Mouse (Mus musculus) lung, postnatal 0 days (tissue): ENCODE measurements around the gene Fcnb. TPM values are rescaled to one million over a fixed set of nuclear protein-coding genes. Genes with fewer than 3 reads are reported as not detected.

Experiments
- ATAC-seq: fragments of 200-750 bp; cut with Nextera tagmentation; 2 replicates; pipeline ENCODE4 v1.8.0; 2017; ENCODE audit warnings: moderate library complexity
- DNase-seq: peaks from one replicate; pipeline ENCODE4 v3.0.0-alpha.2; 2016; ENCODE audit warnings: low spot score
- H3K27ac ChIP-seq: fragments of 300-500 bp; sonication (generic); 2 replicates; pipeline ENCODE4 v1.5.1; 2014; ENCODE audit warnings: antibody characterized with exemption, mild to moderate bottlenecking, low read length, mixed read lengths
- H3K27me3 ChIP-seq: fragments of 300-500 bp; sonication (generic); replicated peaks from 2 replicates; pipeline ENCODE4 v1.6.1; 2014; ENCODE audit warnings: low read length, mixed read lengths; ENCODE audit not compliant: insufficient read depth
- H3K36me3 ChIP-seq: fragments of 300-500 bp; sonication (generic); 2 replicates; pipeline ENCODE4 v1.6.1; 2014; ENCODE audit warnings: low read length, mixed read lengths; ENCODE audit not compliant: insufficient read depth
- H3K4me1 ChIP-seq: fragments of 300-500 bp; sonication (generic); 2 replicates; pipeline ENCODE4 v1.6.1; 2014; ENCODE audit warnings: antibody characterized with exemption, low read depth, low read length, mixed read lengths; ENCODE audit not compliant: insufficient read depth
- H3K4me2 ChIP-seq: fragments of 300-500 bp; sonication (generic); replicated peaks from 2 replicates; pipeline ENCODE4 v1.6.1; 2014; ENCODE audit warnings: low read depth, mild to moderate bottlenecking, low read length, moderate library complexity, mixed read lengths
- H3K4me3 ChIP-seq: fragments of 300-500 bp; sonication (generic); 2 replicates; pipeline ENCODE4 v1.5.1; 2014; ENCODE audit warnings: low read depth, low read length
- H3K9ac ChIP-seq: fragments of 300-500 bp; sonication (generic); replicated peaks from 2 replicates; pipeline ENCODE4 v1.6.1; 2014; ENCODE audit warnings: low read depth, mild to moderate bottlenecking
- H3K9me3 ChIP-seq: fragments of 300-500 bp; sonication (generic); 2 replicates; pipeline ENCODE4 v1.6.1; 2016; ENCODE audit warnings: low read length, mixed read lengths
- CTCF ChIP-seq: IDR thresholded peaks from 2 replicates; pipeline ENCODE4 v1.5.1; 2016; ENCODE audit warnings: antibody characterized with exemption, mild to moderate bottlenecking
- EP300 ChIP-seq: IDR thresholded peaks from 2 replicates; pipeline ENCODE4 v1.6.1; 2016; ENCODE audit warnings: antibody characterized with exemption, mild to moderate bottlenecking, control low read depth
- WGBS: fragments of 180-500 bp; shearing (Covaris S2); extraction: QIAGEN DNeasy Blood & Tissue Kit; methylation state at CpG from one replicate; pipeline ENCODE4 v1.1.7; 2014; 5-methylcytosine and 5-hydroxymethylcytosine counted together
- polyA plus RNA-seq: library from polyadenylated mRNA; unstranded; fragments of >200 nt; fragmentation: Nextera tagmentation; extraction: Ambion mirVana; gene quantifications from 2 replicates; pipeline ENCODE4 v1.2.1, GENCODE M21; 2015

Gene Fcnb
- polyA plus RNA-seq: 0.50 and 1.1 TPM in 2 replicates

DNA sequence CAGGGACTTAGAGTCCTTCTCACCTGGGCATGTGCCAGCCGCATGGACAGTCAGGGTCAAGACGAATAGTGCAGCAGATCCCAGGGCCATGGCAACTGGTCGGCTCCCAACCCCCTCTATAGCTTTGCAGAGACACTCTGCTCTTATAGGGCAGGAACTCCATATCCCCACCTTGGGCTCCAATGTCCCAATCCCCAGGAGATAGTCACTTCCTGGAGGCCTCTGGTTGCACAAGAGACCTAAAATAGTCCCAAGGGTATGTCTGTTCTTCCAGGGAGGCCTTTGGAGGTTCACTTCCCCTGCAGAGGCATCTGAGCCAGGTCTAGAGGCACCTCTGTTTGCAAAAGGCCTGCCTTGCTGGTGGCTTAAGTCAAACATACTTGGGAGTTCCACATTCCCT, at the start of gene Fcnb:
Fcnb (minus strand) TSS at position 118 of the 400 bp plus-strand sequence.
- ATAC-seq: no peak
- Histone ChIP-seq H3K4me1 (no peaks in the 10 kb centered on the region), H3K4me2 (no peak within 1 kb of the TSS), H3K4me3 (no peak within 1 kb of the TSS), H3K27ac (no peak within 1 kb of the TSS), H3K27me3 (no peaks in the 10 kb centered on the region), H3K36me3 (no peaks in the 10 kb centered on the region), H3K9me3 (no peaks in the 10 kb centered on the region), H3K9ac (no peak within 1 kb of the TSS)
- TF ChIP-seq EP300 (no peak), CTCF (no peak)
- no peak for DNase-seq
- 79% methylated on average over 3 of the region's 3 CpGs for WGBS

DNA sequence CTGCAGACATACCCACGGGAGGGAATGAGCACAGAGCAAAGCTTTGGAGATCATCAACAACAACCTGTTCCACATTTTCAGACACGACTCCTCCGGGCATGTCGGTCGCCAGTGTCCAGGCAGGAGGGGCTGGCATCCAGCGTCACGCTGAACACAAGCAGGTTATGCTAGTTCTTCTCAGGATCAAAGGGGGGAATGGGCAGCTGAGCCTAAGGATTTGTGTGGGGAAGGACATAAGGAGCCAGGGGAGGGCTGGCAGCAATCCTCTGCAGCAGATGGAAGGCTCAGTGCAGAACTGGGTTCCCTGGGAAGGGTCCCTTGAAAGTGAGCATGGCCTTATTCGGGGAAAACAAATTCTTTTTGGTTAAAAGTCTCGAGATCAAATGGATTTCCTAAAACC, 49.1 kb upstream of the Fcnb start:
- H3K4me1 ChIP-seq: peaks cover 5% of the 10 kb centered on the region
- H3K36me3 ChIP-seq: no peaks in the 10 kb centered on the region
- 79% methylated on average over 9 of the region's 9 CpGs for WGBS
- H3K9me3 ChIP-seq: no peaks in the 10 kb centered on the region
- no peak overlapping the region for H3K4me3 ChIP-seq
- no peak overlapping the region for H3K9ac ChIP-seq
- no peak overlapping the region for H3K27ac ChIP-seq
- ATAC-seq (no peak), DNase-seq (no peak)
- no peak overlapping the region for H3K4me2 ChIP-seq
- TF ChIP-seq CTCF: no peak
- TF ChIP-seq EP300: no peak
- no peaks in the 10 kb centered on the region for H3K27me3 ChIP-seq

DNA sequence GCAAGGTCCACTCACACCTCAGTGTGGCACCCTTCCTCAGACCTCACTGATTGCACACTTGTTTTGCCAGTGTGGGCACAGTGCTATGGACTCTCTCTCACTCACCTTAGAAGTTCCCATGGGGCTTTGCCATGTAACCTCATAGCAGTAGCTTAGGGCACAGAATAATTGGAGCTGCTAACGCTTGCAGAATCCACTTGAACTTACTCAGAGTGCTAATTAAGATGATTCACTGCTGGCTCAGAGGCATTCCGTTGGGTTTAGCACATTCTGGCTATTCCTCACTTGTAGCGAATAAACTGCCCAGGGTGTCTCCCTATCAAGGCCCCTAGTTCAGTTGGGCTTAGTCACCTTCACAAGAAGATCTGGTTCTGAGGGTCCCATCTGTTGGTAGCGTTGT, 47.4 kb upstream of the Fcnb start:
- Histone ChIP-seq H3K4me1 (no peaks in the 10 kb centered on the region), H3K4me2 (no peak overlapping the region), H3K27ac (no peak overlapping the region), H3K9me3 (no peaks in the 10 kb centered on the region), H3K9ac (no peak overlapping the region), H3K36me3 (no peaks in the 10 kb centered on the region), H3K27me3 (no peaks in the 10 kb centered on the region), H3K4me3 (no peak overlapping the region)
- WGBS: 71% methylated on average over 4 of the region's 4 CpGs
- ATAC-seq (no peak), DNase-seq (no peak)
- TF ChIP-seq CTCF (no peak), EP300 (no peak)

DNA sequence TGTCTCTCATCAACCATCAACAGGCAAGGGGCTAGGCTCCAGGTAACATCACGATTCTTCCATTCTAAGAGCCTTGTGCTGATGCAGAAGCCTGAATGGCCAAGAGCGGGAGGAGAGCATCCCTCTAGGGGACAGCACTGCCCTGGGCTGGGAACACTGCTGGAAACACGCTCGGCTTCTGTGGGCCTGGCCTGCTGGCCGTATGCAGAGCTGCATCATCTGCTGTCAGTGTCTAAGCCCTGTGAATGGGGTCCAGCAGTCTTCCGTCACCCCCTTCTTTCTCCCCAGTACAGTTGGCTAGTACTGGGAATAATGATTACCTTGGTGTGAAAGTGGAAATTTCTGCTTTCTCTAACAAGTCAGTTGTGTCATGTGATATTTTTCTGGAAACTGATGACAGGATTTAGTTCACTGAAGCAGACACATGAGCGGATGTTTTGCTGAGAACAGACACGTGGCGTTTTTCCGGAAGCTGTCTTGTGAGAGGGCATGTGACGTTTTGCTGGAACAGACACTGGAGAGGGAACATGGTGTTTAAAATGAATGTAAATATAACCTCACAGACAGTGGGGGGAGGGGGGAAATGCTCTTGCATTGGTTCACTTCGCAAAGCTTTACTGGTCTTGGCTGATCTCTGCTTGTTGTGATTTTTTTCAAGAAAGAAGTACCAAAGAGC, 42.2 kb upstream of the Fcnb start:
- WGBS: 45% methylated on average over 12 of the region's 12 CpGs
- peak; percentile 91 for ATAC-seq
- no peaks in the 10 kb centered on the region for H3K36me3 ChIP-seq
- H3K4me3 ChIP-seq: no peak overlapping the region
- H3K27me3 ChIP-seq: no peaks in the 10 kb centered on the region
- H3K9me3 ChIP-seq: no peaks in the 10 kb centered on the region
- no peak overlapping the region for H3K4me2 ChIP-seq
- H3K9ac ChIP-seq: no peak overlapping the region
- H3K27ac ChIP-seq: no peak overlapping the region
- no peaks in the 10 kb centered on the region for H3K4me1 ChIP-seq
- DNase-seq: peak; percentile 84
- TF ChIP-seq CTCF (peak; percentile 42), EP300 (peak; percentile 77)

DNA sequence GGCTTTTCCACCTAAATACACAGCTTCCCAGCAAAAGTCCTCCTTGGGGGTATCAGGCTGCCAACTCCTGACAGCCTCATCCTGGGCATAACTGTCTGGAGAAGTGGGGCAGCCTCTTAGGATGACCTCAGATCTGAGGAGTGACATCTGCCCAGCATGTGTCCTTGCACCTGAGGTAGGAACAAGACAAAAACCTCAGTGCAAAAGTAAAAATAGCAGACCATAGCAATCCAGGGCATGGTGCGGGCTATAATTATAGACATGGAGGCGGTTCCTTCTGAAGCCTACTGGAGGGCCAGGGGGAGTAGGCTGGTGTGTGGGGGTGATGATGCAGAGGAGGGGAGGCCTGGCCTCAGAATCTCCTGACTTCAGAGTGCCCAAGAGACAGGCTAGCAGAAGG, 39.2 kb upstream of the Fcnb start:
- H3K4me2 ChIP-seq: no peak overlapping the region
- H3K4me3 ChIP-seq: no peak overlapping the region
- ATAC-seq (no peak), DNase-seq (no peak)
- no peak overlapping the region for H3K9ac ChIP-seq
- no peaks in the 10 kb centered on the region for H3K4me1 ChIP-seq
- no peaks in the 10 kb centered on the region for H3K36me3 ChIP-seq
- H3K27me3 ChIP-seq: no peaks in the 10 kb centered on the region
- 92% methylated on average over 2 of the region's 2 CpGs for WGBS
- H3K9me3 ChIP-seq: no peaks in the 10 kb centered on the region
- TF ChIP-seq EP300 (no peak), CTCF (no peak)
- H3K27ac ChIP-seq: no peak overlapping the region

DNA sequence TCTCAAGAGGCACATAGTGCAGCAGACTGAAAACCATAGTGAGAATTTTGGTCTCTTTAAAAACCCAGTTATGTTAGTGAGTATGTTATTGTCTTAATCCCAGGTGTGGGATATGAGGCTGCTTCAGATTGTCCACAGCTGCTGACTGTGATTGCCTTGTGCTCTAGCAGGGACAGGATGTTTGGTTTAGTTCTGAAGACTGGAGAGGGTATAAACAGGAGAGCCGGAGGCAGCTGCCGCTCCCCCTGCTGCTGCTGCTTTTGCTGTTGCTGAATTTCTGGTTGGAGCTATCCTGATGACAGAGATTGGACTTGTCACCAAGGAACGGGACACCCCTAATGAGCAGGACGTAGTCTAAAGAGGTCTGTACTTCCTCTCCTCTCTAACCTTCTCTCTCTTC, 36.6 kb upstream of the Fcnb start:
- DNase-seq (no peak), ATAC-seq (peak; percentile 62)
- Histone ChIP-seq H3K4me2 (no peak overlapping the region), H3K27ac (no peak overlapping the region), H3K4me1 (no peaks in the 10 kb centered on the region), H3K36me3 (no peaks in the 10 kb centered on the region), H3K9ac (no peak overlapping the region), H3K27me3 (no peaks in the 10 kb centered on the region), H3K9me3 (no peaks in the 10 kb centered on the region), H3K4me3 (no peak overlapping the region)
- WGBS: 43% methylated on average over 4 of the region's 4 CpGs
- TF ChIP-seq CTCF: no peak
- TF ChIP-seq EP300: 0 out of 2 replicates have a peak, but pooled peaks have one; percentile 16

DNA sequence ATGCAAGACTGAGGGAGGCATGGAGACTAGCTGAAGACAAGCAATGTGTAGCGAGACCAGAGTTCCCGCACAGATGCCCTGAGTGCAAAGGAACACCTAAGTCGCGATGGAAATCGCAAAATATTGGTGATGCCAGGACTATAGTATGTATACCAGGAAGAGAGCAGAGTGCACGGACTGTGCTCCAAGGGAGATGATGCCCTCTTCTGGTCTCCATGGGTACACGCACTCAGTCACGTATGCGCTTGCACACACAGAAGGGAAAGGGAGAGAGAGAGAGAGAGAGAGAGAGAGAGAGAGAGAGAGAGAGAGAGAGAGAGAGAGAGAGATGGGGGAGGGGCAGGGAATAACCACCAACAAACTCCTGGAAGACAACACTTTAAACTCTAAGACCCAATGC, 35.7 kb upstream of the Fcnb start:
- DNase-seq: no peak
- 0 out of 2 replicates have a peak, but pooled peaks have one; percentile 18 for TF ChIP-seq CTCF
- no peak for TF ChIP-seq EP300
- Histone ChIP-seq H3K4me2 (no peak overlapping the region), H3K4me3 (no peak overlapping the region), H3K4me1 (no peaks in the 10 kb centered on the region), H3K9me3 (no peaks in the 10 kb centered on the region), H3K27ac (no peak overlapping the region), H3K27me3 (no peaks in the 10 kb centered on the region), H3K36me3 (no peaks in the 10 kb centered on the region), H3K9ac (no peak overlapping the region)
- 94% methylated on average over 9 of the region's 9 CpGs for WGBS
- no peak for ATAC-seq
